Mouse (Mus musculus) heart, postnatal 0 days (tissue): ENCODE data around the gene Galnt13.

Source experiments
- CTCF ChIP-seq: IDR thresholded peaks from 2 replicates; pipeline ENCODE4 v1.5.1; 2016; ENCODE audit warnings: antibody characterized with exemption, control low read depth, low read depth
- EP300 ChIP-seq: IDR thresholded peaks from 2 replicates; pipeline ENCODE4 v1.6.1; 2016; ENCODE audit warnings: antibody characterized with exemption, low read depth

- TF ChIP-seq CTCF (no peak), EP300 (no peak)
These were observed 5.1 kb upstream of the Galnt13 start for GRCm38 (mm10) chr2:54431060-54431459.
